Mouse (Mus musculus): ENCODE results near the gene Fam107b.
A peak's percentile ranks its signal among the peaks of the same experiment; 100 is the strongest.

The Fam107b gene

GRCm38 (mm10) chr2:3775569-3775968 is 205.3 kb downstream of the Fam107b start:
- Histone ChIP-seq H3K4me1 (replicated peaks; ENCODE audit: low read depth, low read length) (peaks cover 4% of the 10 kb centered on the region; the same call in 1 of the 2 replicates), H3K27me3 (ENCODE audit: insufficient read depth, low read length) (no peaks in the 10 kb centered on the region), H3K4me3 (replicated peaks; ENCODE audit: low read length) (no peak overlapping the region), H3K36me3 (ENCODE audit: insufficient read depth, low read length) (no peaks in the 10 kb centered on the region), H3K9me3 (ENCODE audit: low read length) (peaks cover 7% of the 10 kb centered on the region; the same call in 1 of the 2 replicates)
- TF ChIP-seq NANOG (IDR thresholded peaks at IDR 0.05; ENCODE audit: borderline replicate concordance, low read length) (no peak), CTCF (conservative IDR thresholded peaks at IDR 0.05; ENCODE audit: low read length) (no peak), POU5F1 (IDR thresholded peaks at IDR 0.05; ENCODE audit: borderline replicate concordance, low read length) (no peak)

GRCm38 (mm10) chr2:3776045-3776444 is 205.8 kb downstream of the Fam107b start:
- no peak overlapping the region for H3K4me3 ChIP-seq (replicated peaks; ENCODE audit: low read length)
- H3K27me3 ChIP-seq (ENCODE audit: insufficient read depth, low read length), result no peaks in the 10 kb centered on the region
- H3K36me3 ChIP-seq (ENCODE audit: insufficient read depth, low read length), result no peaks in the 10 kb centered on the region
- peaks cover 4% of the 10 kb centered on the region; the same call in 1 of the 2 replicates for H3K4me1 ChIP-seq (replicated peaks; ENCODE audit: low read depth, low read length)
- no peak for TF ChIP-seq CTCF (conservative IDR thresholded peaks at IDR 0.05; ENCODE audit: low read length)
- TF ChIP-seq NANOG (IDR thresholded peaks at IDR 0.05; ENCODE audit: borderline replicate concordance, low read length), result no peak
- no peak for TF ChIP-seq POU5F1 (IDR thresholded peaks at IDR 0.05; ENCODE audit: borderline replicate concordance, low read length)
- peaks cover 7% of the 10 kb centered on the region; the same call in 1 of the 2 replicates for H3K9me3 ChIP-seq (ENCODE audit: low read length)

GRCm38 (mm10) chr2:3777696-3778095 is 207.4 kb downstream of the Fam107b start:
- Histone ChIP-seq H3K4me3 (replicated peaks; ENCODE audit: low read length) (no peak overlapping the region), H3K27me3 (ENCODE audit: insufficient read depth, low read length) (no peaks in the 10 kb centered on the region), H3K4me1 (replicated peaks; ENCODE audit: low read depth, low read length) (peaks cover 4% of the 10 kb centered on the region; the same call in 1 of the 2 replicates), H3K9me3 (ENCODE audit: low read length) (peaks cover 4% of the 10 kb centered on the region; the same call in 1 of the 2 replicates), H3K36me3 (ENCODE audit: insufficient read depth, low read length) (no peaks in the 10 kb centered on the region)
- TF ChIP-seq NANOG (IDR thresholded peaks at IDR 0.05; ENCODE audit: borderline replicate concordance, low read length) (no peak), POU5F1 (IDR thresholded peaks at IDR 0.05; ENCODE audit: borderline replicate concordance, low read length) (no peak), CTCF (conservative IDR thresholded peaks at IDR 0.05; ENCODE audit: low read length) (no peak)

- H3K4me1 ChIP-seq (replicated peaks; ENCODE audit: low read depth, low read length), result 0 out of 2 replicates have a peak, but pooled peaks cover 4% of the 10 kb centered on the region
- no peak for TF ChIP-seq NANOG (IDR thresholded peaks at IDR 0.05; ENCODE audit: borderline replicate concordance, low read length)
- no peak for TF ChIP-seq CTCF (conservative IDR thresholded peaks at IDR 0.05; ENCODE audit: low read length)
- no peak for TF ChIP-seq POU5F1 (IDR thresholded peaks at IDR 0.05; ENCODE audit: borderline replicate concordance, low read length)
- no peaks in the 10 kb centered on the region for H3K27me3 ChIP-seq (ENCODE audit: insufficient read depth, low read length)
- no peaks in the 10 kb centered on the region for H3K36me3 ChIP-seq (ENCODE audit: insufficient read depth, low read length)
- no peak overlapping the region for H3K4me3 ChIP-seq (replicated peaks; ENCODE audit: low read length)
- H3K9me3 ChIP-seq (ENCODE audit: low read length), result 0 out of 2 replicates have a peak, but pooled peaks cover 5% of the 10 kb centered on the region
These were observed 215.3 kb downstream of the Fam107b start for GRCm38 (mm10) chr2:3785546-3785945.

- no peak for TF ChIP-seq NANOG (IDR thresholded peaks at IDR 0.05; ENCODE audit: borderline replicate concordance, low read length)
- TF ChIP-seq POU5F1 (IDR thresholded peaks at IDR 0.05; ENCODE audit: borderline replicate concordance, low read length), result no peak
- no peak for TF ChIP-seq CTCF (conservative IDR thresholded peaks at IDR 0.05; ENCODE audit: low read length)
- Histone ChIP-seq H3K36me3 (ENCODE audit: insufficient read depth, low read length) (no peaks in the 10 kb centered on the region), H3K4me3 (replicated peaks; ENCODE audit: low read length) (no peak overlapping the region), H3K9me3 (ENCODE audit: low read length) (peaks cover 22% of the 10 kb centered on the region), H3K27me3 (ENCODE audit: insufficient read depth, low read length) (no peaks in the 10 kb centered on the region), H3K4me1 (replicated peaks; ENCODE audit: low read depth, low read length) (0 out of 2 replicates have a peak, but pooled peaks cover 4% of the 10 kb centered on the region)
These were observed 217.6 kb downstream of the Fam107b start for GRCm38 (mm10) chr2:3787752-3788423.

- Histone ChIP-seq H3K9me3 (ENCODE audit: low read length) (peaks cover 28% of the 10 kb centered on the region), H3K27me3 (ENCODE audit: insufficient read depth, low read length) (no peaks in the 10 kb centered on the region), H3K36me3 (ENCODE audit: insufficient read depth, low read length) (no peaks in the 10 kb centered on the region), H3K4me3 (replicated peaks; ENCODE audit: low read length) (no peak overlapping the region), H3K4me1 (replicated peaks; ENCODE audit: low read depth, low read length) (0 out of 2 replicates have a peak, but pooled peaks cover 4% of the 10 kb centered on the region)
- TF ChIP-seq POU5F1 (IDR thresholded peaks at IDR 0.05; ENCODE audit: borderline replicate concordance, low read length), result no peak
- TF ChIP-seq NANOG (IDR thresholded peaks at IDR 0.05; ENCODE audit: borderline replicate concordance, low read length), result no peak
- no peak for TF ChIP-seq CTCF (conservative IDR thresholded peaks at IDR 0.05; ENCODE audit: low read length)
These were observed 218.1 kb downstream of the Fam107b start for GRCm38 (mm10) chr2:3788424-3788786.

GRCm38 (mm10) chr2:3796543-3796942 is 226.3 kb downstream of the Fam107b start:
- no peak for TF ChIP-seq NANOG (IDR thresholded peaks at IDR 0.05; ENCODE audit: borderline replicate concordance, low read length)
- TF ChIP-seq POU5F1 (IDR thresholded peaks at IDR 0.05; ENCODE audit: borderline replicate concordance, low read length), result no peak
- no peak for TF ChIP-seq CTCF (conservative IDR thresholded peaks at IDR 0.05; ENCODE audit: low read length)
- peaks cover 63% of the 10 kb centered on the region for H3K9me3 ChIP-seq (ENCODE audit: low read length)
- no peaks in the 10 kb centered on the region for H3K27me3 ChIP-seq (ENCODE audit: insufficient read depth, low read length)
- H3K36me3 ChIP-seq (ENCODE audit: insufficient read depth, low read length), result no peaks in the 10 kb centered on the region
- H3K4me1 ChIP-seq (replicated peaks; ENCODE audit: low read depth, low read length), result no peaks in the 10 kb centered on the region
- no peak overlapping the region for H3K4me3 ChIP-seq (replicated peaks; ENCODE audit: low read length)

- Histone ChIP-seq H3K4me3 (replicated peaks; ENCODE audit: low read length) (no peak overlapping the region), H3K27me3 (ENCODE audit: insufficient read depth, low read length) (no peaks in the 10 kb centered on the region), H3K4me1 (replicated peaks; ENCODE audit: low read depth, low read length) (no peaks in the 10 kb centered on the region), H3K9me3 (ENCODE audit: low read length) (peaks cover 34% of the 10 kb centered on the region), H3K36me3 (ENCODE audit: insufficient read depth, low read length) (no peaks in the 10 kb centered on the region)
- TF ChIP-seq POU5F1 (IDR thresholded peaks at IDR 0.05; ENCODE audit: borderline replicate concordance, low read length), result no peak
- peak; percentile 56 for TF ChIP-seq CTCF (conservative IDR thresholded peaks at IDR 0.05; ENCODE audit: low read length)
These were observed 229.7 kb downstream of the Fam107b start for GRCm38 (mm10) chr2:3799767-3800554.

Measured in E14TG2a.4 (cell line).